Comparison of ENCODE assay signal across 19 mouse cellular contexts in the genomic region with DNA sequence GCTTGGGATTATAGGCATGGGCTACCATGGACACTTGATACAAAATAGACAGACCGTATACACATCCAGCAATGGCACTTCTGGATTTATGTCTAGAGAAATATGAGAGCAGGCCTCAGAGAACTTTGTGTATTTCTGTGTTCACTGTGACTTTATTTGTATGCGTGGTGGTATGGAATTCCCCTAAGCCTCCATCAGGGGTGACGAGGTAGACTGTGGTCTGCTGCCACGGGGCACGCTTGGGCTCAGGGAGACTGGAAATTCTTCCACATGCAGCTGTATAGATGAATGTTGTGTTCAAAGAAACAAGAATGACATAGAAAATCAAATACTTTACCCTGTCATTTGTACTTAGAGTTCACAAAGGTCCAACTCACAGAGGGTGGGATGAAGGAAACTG. TPM values are rescaled to one million over a fixed set of nuclear protein-coding genes. Genes with fewer than 3 reads are reported as not detected.
A peak's percentile ranks its signal among the peaks of the same experiment; 100 is the strongest.
DNase-seq lines count a peak whose midpoint lies in the region; TF ChIP-seq lines count a peak whose summit lies in the region.
"Had no signal": no experiment of that assay in that cellular context is flagged by ENCODE, and none has a peak within 500 bp of the region (broad histone marks: within the 10 kb centered on the region; RNA-seq: fewer than 3 reads in every experiment).

No protein-coding gene starts in this region.

- peaks cover 66% of the 10 kb centered on the region for H3K36me3 ChIP-seq in heart, embryonic 10.5 days
- peaks cover 32 to 64% of the 10 kb centered on the region in 2 experiments for H3K36me3 ChIP-seq in CH12.LX (replicated peaks in 1 of 2; ENCODE audit: control insufficient read depth in 1 of 2, insufficient read depth in 1 of 2, low read length in 1 of 2)

- H3K79me2 ChIP-seq in CH12.LX (replicated peaks; ENCODE audit: control insufficient read depth, extremely low read depth, insufficient read depth, poor library complexity, severe bottlenecking): no peaks in the 10 kb centered on the region

- H3K9ac ChIP-seq in CH12.LX (ENCODE audit: insufficient read depth, low read depth): peak overlapping the region; percentile 7; the same call in 1 of the 2 replicates
- H3K9ac ChIP-seq: embryonic facial prominence, embryonic 12.5 days; forebrain, embryonic 15.5 days; heart, embryonic 15.5 days; hindbrain, embryonic 14.5 days had no signal

- no peak for TF ChIP-seq RAD21 in CH12.LX (IDR thresholded peaks at IDR 0.05; ENCODE audit: low read depth, low read length)

- no peaks in the 10 kb centered on the region for H3K27me3 ChIP-seq in heart, embryonic 10.5 days (ENCODE audit: insufficient read depth, poor library complexity, severe bottlenecking)
- H3K27me3 ChIP-seq in CH12.LX (replicated peaks): no peaks in the 10 kb centered on the region
- H3K27me3 ChIP-seq: embryonic facial prominence, embryonic 12.5 days; forebrain, embryonic 15.5 days; heart, embryonic 15.5 days; Patski had no signal

- in situ Hi-C loops in CH12.LX (cut with MboI; ENCODE audit: low pct_ligation_motif_present, low pct_unique_long_range_greater_than_20kb, low sequenced_read_pairs): no loop called here

- intact Hi-C loops in heart, postnatal 25 days (cut with DNase I): no loop called here

- peak overlapping the region; percentile 46 for H3K4me2 ChIP-seq in CH12.LX (ENCODE audit: insufficient read depth, low read depth, poor library complexity, severe bottlenecking)
- H3K4me2 ChIP-seq: embryonic facial prominence, embryonic 12.5 days; forebrain, embryonic 15.5 days; heart, embryonic 15.5 days; hindbrain, embryonic 14.5 days had no signal

- no peak for TF ChIP-seq CTCF in CH12.LX (conservative IDR thresholded peaks at IDR 0.05 in 1 of 2, IDR thresholded peaks at IDR 0.05 in 1 of 2; ENCODE audit: low read depth in 2 of 2, low read length in 2 of 2)

- TF ChIP-seq EP300 in CH12.LX (IDR thresholded peaks at IDR 0.05; ENCODE audit: low read length): no peak

- H3K4me3 ChIP-seq in heart, embryonic 10.5 days: no peak overlapping the region
- no peak overlapping the region for H3K4me3 ChIP-seq in CH12.LX (replicated peaks in 1 of 3; ENCODE audit: low read depth in 2 of 3, low read length in 2 of 3, poor library complexity in 1 of 3)
- H3K4me3 ChIP-seq: embryonic facial prominence, embryonic 12.5 days; forebrain, embryonic 15.5 days; heart, embryonic 15.5 days; hindbrain, embryonic 10.5 days had no signal

- no peaks in the 10 kb centered on the region for H3K4me1 ChIP-seq in heart, embryonic 10.5 days
- peaks cover 9 to 28% of the 10 kb centered on the region in 2 experiments for H3K4me1 ChIP-seq in CH12.LX (ENCODE audit: control insufficient read depth in 1 of 2, insufficient read depth in 2 of 2)
- H3K4me1 ChIP-seq: embryonic facial prominence, embryonic 12.5 days; forebrain, embryonic 15.5 days; heart, embryonic 15.5 days; hindbrain, embryonic 10.5 days had no signal

- H3K9me3 ChIP-seq in heart, embryonic 10.5 days: no peaks in the 10 kb centered on the region
- no peaks in the 10 kb centered on the region for H3K9me3 ChIP-seq in CH12.LX (replicated peaks; ENCODE audit: low read length)
- H3K9me3 ChIP-seq: embryonic facial prominence, embryonic 12.5 days; forebrain, embryonic 15.5 days; heart, embryonic 15.5 days; hindbrain, embryonic 10.5 days had no signal

- peak; percentile 11 for DNase-seq in heart, embryonic 10.5 days (ENCODE audit: low spot score)
- DNase-seq in heart, postnatal 25 days (ENCODE audit: low spot score): no peak
- peak; percentile 62 for DNase-seq in CD4-positive helper T cell, adult 2 months (ENCODE audit: low read depth, low spot score)
- no peak for DNase-seq in CH12.LX (ENCODE audit: extremely low read depth)
- DNase-seq in induced T-regulatory cell, adult 2 months (ENCODE audit: low read depth): peak; percentile 77
- DNase-seq in layer of hippocampus, postnatal 36 days: no peak
- DNase-seq in testis, postnatal 10 days (ENCODE audit: low spot score): no peak
- DNase-seq: adrenal gland, postnatal 10 days; cerebellum, adult 11 months; cerebellum, adult 8-10 months; cerebellum, postnatal 14 days; heart, postnatal 14 days; kidney, adult 18-20 months had no signal

- no peak overlapping the region for H3K27ac ChIP-seq in heart, embryonic 10.5 days
- H3K27ac ChIP-seq in CH12.LX (ENCODE audit: insufficient read depth, low read depth): peak overlapping the region; percentile 65
- H3K27ac ChIP-seq: embryonic facial prominence, embryonic 12.5 days; forebrain, embryonic 15.5 days; heart, embryonic 15.5 days; hindbrain, embryonic 10.5 days; hindbrain, embryonic 14.5 days had no signal

- no peak for TF ChIP-seq POLR2A in CH12.LX (IDR thresholded peaks at IDR 0.05; ENCODE audit: low read depth, low read length)

- WGBS in heart, embryonic 10.5 days: 90% methylated on average over 5 of the region's 5 CpGs

- dilution Hi-C loops in CH12.LX (cut with MboI; ENCODE audit: extremely low pct_ligation_motif_present, extremely low pct_unique_long_range_greater_than_20kb, low sequenced_read_pairs): no loop called here

TF ChIP-seq in CH12.LX, 34 proteins besides CTCF, POLR2A, EP300 and RAD21:
- TF ChIP-seq SIN3A (IDR thresholded peaks at IDR 0.05; ENCODE audit: low read length) (peak; percentile 26; the same call in 1 of the 2 replicates), MAFK (IDR thresholded peaks at IDR 0.05; ENCODE audit: insufficient replicate concordance, low read length) (no peak), BHLHE40 (IDR thresholded peaks at IDR 0.05; ENCODE audit: low read depth, low read length) (peak; percentile 72), HCFC1 (IDR thresholded peaks at IDR 0.05; ENCODE audit: low read depth, low read length) (no peak), MYC (IDR thresholded peaks at IDR 0.05; ENCODE audit: low read depth, low read length) (peak; percentile 44)

RNA-seq across cellular contexts. Expression of a gene that starts 14.9 kb away (rescaled TPM):
- 24.1 and 26.9 TPM in 2 replicates for polyA plus RNA-seq in heart, embryonic 10.5 days (2016; fragmentation: Nextera tagmentation; extraction: Ambion mirVana)
- 10 to 100 TPM; 12.0 to 16.7 TPM for total RNA-seq in heart, postnatal 25 days (2021)
- total RNA-seq in CH12.LX (2012; rRNA removed): 9.7 and 10.7 TPM in 2 replicates
- total RNA-seq in CH12.LX (2014; rRNA removed): 8.0 and 8.8 TPM in 2 replicates
- polyA plus RNA-seq in CH12.LX (2012; ENCODE audit: insufficient read length, low read depth): 20.8 and 22.4 TPM in 2 replicates
- 10 to 100 TPM; 41.7 to 44.2 TPM for total RNA-seq in layer of hippocampus, postnatal 36 days (2021)

RNA-seq across cellular contexts. Expression of a gene that starts 56.3 kb away (rescaled TPM):
- 513 and 568 TPM in 2 replicates for polyA plus RNA-seq in heart, embryonic 10.5 days (2016; fragmentation: Nextera tagmentation; extraction: Ambion mirVana)
- 100 to 1,000 TPM; 191 to 201 TPM for total RNA-seq in heart, postnatal 25 days (2021)
- total RNA-seq in CH12.LX (2012; rRNA removed) (271 and 341 TPM in 2 replicates), CH12.LX (2014; rRNA removed) (538 and 617 TPM in 2 replicates)
- polyA plus RNA-seq in CH12.LX (2012; ENCODE audit: insufficient read length, low read depth): 355 and 362 TPM in 2 replicates
- total RNA-seq in layer of hippocampus, postnatal 36 days (2021): 100 to 1,000 TPM; 214 to 229 TPM

Comparison
In these comparisons a context has a peak if more than half of its experiments do, and no peak if none do; other contexts are left out.
1. DNase-seq: peak in heart, embryonic 10.5 days (single experiment), CD4-positive helper T cell, adult 2 months (single experiment) and induced T-regulatory cell, adult 2 months (single experiment); none in heart, postnatal 25 days (single experiment), CH12.LX (single experiment), layer of hippocampus, postnatal 36 days (0 of 2) and testis, postnatal 10 days (single experiment).